In the genomic region with DNA sequence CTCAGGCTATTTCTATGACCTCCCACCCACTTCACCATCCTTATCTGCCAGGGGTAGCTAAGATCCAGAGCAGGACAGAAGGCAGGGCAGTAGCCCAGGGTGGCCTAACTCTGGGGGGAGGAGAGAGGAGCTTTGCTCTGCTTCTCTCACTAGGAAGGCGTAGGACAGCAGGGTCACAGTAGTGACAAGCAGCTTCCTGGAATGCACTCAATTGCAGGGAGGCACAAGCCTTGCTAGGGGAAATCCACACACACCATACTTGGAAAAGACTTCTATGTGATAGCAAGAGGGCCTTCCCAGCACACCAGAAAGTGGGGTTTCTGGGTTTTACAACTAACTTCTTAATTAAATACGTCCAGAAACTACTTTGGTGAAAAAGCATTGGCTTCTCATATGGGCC, we compare ENCODE assay signal across 12 mouse cellular contexts. TPM values are rescaled to one million over a fixed set of nuclear protein-coding genes. Genes with fewer than 3 reads are reported as not detected.
A peak's percentile ranks its signal among the peaks of the same experiment; 100 is the strongest.
DNase-seq lines count a peak whose midpoint lies in the region; ATAC-seq and TF ChIP-seq lines count a peak whose summit lies in the region.
"Had no signal": no experiment of that assay in that cellular context is flagged by ENCODE, and none has a peak within 500 bp of the region (broad histone marks: within the 10 kb centered on the region; RNA-seq: fewer than 3 reads in every experiment).

No protein-coding gene starts in this region.

- no peak overlapping the region for H3K4me2 ChIP-seq in kidney, postnatal 0 days (ENCODE audit: low read length)
- no peak overlapping the region for H3K4me2 ChIP-seq in neural tube, embryonic 15.5 days
- 0 out of 2 replicates have a peak overlapping the region, but pooled peaks have one; percentile 6 for H3K4me2 ChIP-seq in heart, embryonic 15.5 days
- peak overlapping the region; percentile 41 for H3K4me2 ChIP-seq in liver, postnatal 0 days (ENCODE audit: low read depth, low read length)
- H3K4me2 ChIP-seq: embryonic facial prominence, embryonic 12.5 days had no signal

- no peak for ATAC-seq in kidney, postnatal 0 days (replicated peaks; ENCODE audit: low FRiP score, low read depth)
- no peak for ATAC-seq in neural tube, embryonic 15.5 days (ENCODE audit: low FRiP score)
- 0 out of 2 replicates have a peak, but pooled peaks have one; percentile 23 for ATAC-seq in heart, embryonic 15.5 days (replicated peaks; ENCODE audit: insufficient number of reproducible peaks, insufficient read depth, low FRiP score, low read depth)
- peak; percentile 16; the same call in 1 of the 2 replicates for ATAC-seq in liver, postnatal 0 days
- ATAC-seq: forebrain, postnatal 0 days had no signal

- no peak overlapping the region for H3K4me3 ChIP-seq in kidney, postnatal 0 days (replicated peaks; ENCODE audit: low read depth, low read length)
- H3K4me3 ChIP-seq in kidney, adult 2 months (ENCODE audit: insufficient read depth, low read depth, low read length), result no peak overlapping the region
- no peak overlapping the region for H3K4me3 ChIP-seq in neural tube, embryonic 15.5 days (replicated peaks)
- H3K4me3 ChIP-seq in heart, embryonic 15.5 days, result no peak overlapping the region
- no peak overlapping the region for H3K4me3 ChIP-seq in liver, postnatal 0 days (ENCODE audit: low read depth, low read length)
- H3K4me3 ChIP-seq: embryonic facial prominence, embryonic 12.5 days; midbrain, embryonic 10.5 days had no signal

- no peaks in the 10 kb centered on the region for H3K36me3 ChIP-seq in kidney, postnatal 0 days (ENCODE audit: insufficient read depth, low read length)
- no peaks in the 10 kb centered on the region for H3K36me3 ChIP-seq in kidney, adult 2 months (ENCODE audit: control insufficient read depth, insufficient read depth, low read length)
- no peaks in the 10 kb centered on the region for H3K36me3 ChIP-seq in neural tube, embryonic 15.5 days
- H3K36me3 ChIP-seq in heart, embryonic 15.5 days, result no peaks in the 10 kb centered on the region
- H3K36me3 ChIP-seq in liver, postnatal 0 days (replicated peaks; ENCODE audit: insufficient read depth, low read length), result peaks cover 44% of the 10 kb centered on the region

- no peaks in the 10 kb centered on the region for H3K9me3 ChIP-seq in kidney, postnatal 0 days (replicated peaks; ENCODE audit: low read length)
- H3K9me3 ChIP-seq in neural tube, embryonic 15.5 days (replicated peaks), result no peaks in the 10 kb centered on the region
- H3K9me3 ChIP-seq in heart, embryonic 15.5 days (replicated peaks), result no peaks in the 10 kb centered on the region
- H3K9me3 ChIP-seq in liver, postnatal 0 days (ENCODE audit: low read length), result no peaks in the 10 kb centered on the region
- H3K9me3 ChIP-seq: embryonic facial prominence, embryonic 12.5 days had no signal

- no peak for TF ChIP-seq POLR2A in kidney, adult 2 months (IDR thresholded peaks at IDR 0.05; ENCODE audit: low read depth, low read length)

- WGBS in kidney, postnatal 0 days, result 41% methylated on average over 2 of the region's 2 CpGs
- WGBS in kidney, adult 2 months, result 64% methylated on average over 2 of the region's 2 CpGs
- 75% methylated on average over 2 of the region's 2 CpGs for WGBS in neural tube, embryonic 15.5 days
- WGBS in heart, embryonic 15.5 days, result 22% methylated on average over 2 of the region's 2 CpGs
- WGBS in liver, postnatal 0 days (ENCODE audit: insufficient replicate concordance), result 53% methylated on average over 2 of the region's 2 CpGs

- H3K4me1 ChIP-seq in kidney, postnatal 0 days (replicated peaks; ENCODE audit: insufficient read depth, low read length), result peaks cover 35% of the 10 kb centered on the region
- H3K4me1 ChIP-seq in kidney, adult 2 months (ENCODE audit: control insufficient read depth, insufficient read depth, low read length), result peaks cover 19% of the 10 kb centered on the region; the same call in 1 of the 2 replicates
- H3K4me1 ChIP-seq in neural tube, embryonic 15.5 days, result peaks cover 46% of the 10 kb centered on the region
- peaks cover 62% of the 10 kb centered on the region for H3K4me1 ChIP-seq in heart, embryonic 15.5 days (replicated peaks)
- peaks cover 48% of the 10 kb centered on the region for H3K4me1 ChIP-seq in liver, postnatal 0 days (ENCODE audit: insufficient read depth)

- peak; percentile 67 for DNase-seq in kidney, postnatal 0 days (ENCODE audit: low spot score)
- no peak for DNase-seq in kidney, adult 2 months
- DNase-seq in neural tube, embryonic 10.5 days (ENCODE audit: extremely low spot score, low spot score), result peak; percentile 12
- DNase-seq in liver, postnatal 0 days, result no peak
- no peak for DNase-seq in right cerebral cortex, postnatal 10 days (ENCODE audit: low spot score in 2 of 2)
- DNase-seq in urinary bladder, adult 2 months (ENCODE audit: low spot score), result no peak
- DNase-seq: cerebellum, adult 8-10 months; forebrain, postnatal 0 days had no signal

- no peak for TF ChIP-seq CTCF in kidney, postnatal 0 days (IDR thresholded peaks at IDR 0.05; ENCODE audit: low read depth)
- TF ChIP-seq CTCF in kidney, adult 2 months (conservative IDR thresholded peaks at IDR 0.05; ENCODE audit: insufficient read depth, insufficient read length, low read depth, low read length), result no peak
- no peak for TF ChIP-seq CTCF in liver, postnatal 0 days (IDR thresholded peaks at IDR 0.05; ENCODE audit: low read depth)

- H3K27ac ChIP-seq in kidney, postnatal 0 days, result no peak overlapping the region
- no peak overlapping the region for H3K27ac ChIP-seq in kidney, adult 2 months (ENCODE audit: insufficient read depth, low read depth, low read length)
- H3K27ac ChIP-seq in neural tube, embryonic 15.5 days (replicated peaks), result no peak overlapping the region
- H3K27ac ChIP-seq in heart, embryonic 15.5 days, result peak overlapping the region; percentile 59
- peak overlapping the region; percentile 20; the same call in 1 of the 2 replicates for H3K27ac ChIP-seq in liver, postnatal 0 days (ENCODE audit: low read depth)
- H3K27ac ChIP-seq: embryonic facial prominence, embryonic 12.5 days; midbrain, embryonic 10.5 days had no signal

- H3K9ac ChIP-seq in kidney, postnatal 0 days (ENCODE audit: low read depth, low read length), result no peak overlapping the region
- no peak overlapping the region for H3K9ac ChIP-seq in neural tube, embryonic 15.5 days (replicated peaks)
- H3K9ac ChIP-seq in heart, embryonic 15.5 days, result peak overlapping the region; percentile 23; the same call in 1 of the 2 replicates
- H3K9ac ChIP-seq in liver, postnatal 0 days (replicated peaks), result 0 out of 2 replicates have a peak overlapping the region, but pooled peaks have one; percentile 21
- H3K9ac ChIP-seq: embryonic facial prominence, embryonic 12.5 days; forebrain, postnatal 0 days had no signal

- no peak for TF ChIP-seq EP300 in liver, postnatal 0 days (IDR thresholded peaks at IDR 0.05; ENCODE audit: low read depth)

- H3K27me3 ChIP-seq in kidney, postnatal 0 days (ENCODE audit: insufficient read depth, low read length), result no peaks in the 10 kb centered on the region
- no peaks in the 10 kb centered on the region for H3K27me3 ChIP-seq in kidney, adult 2 months (replicated peaks; ENCODE audit: control insufficient read depth, insufficient read depth, low read length)
- H3K27me3 ChIP-seq in neural tube, embryonic 15.5 days (replicated peaks), result no peaks in the 10 kb centered on the region
- H3K27me3 ChIP-seq in heart, embryonic 15.5 days, result no peaks in the 10 kb centered on the region
- H3K27me3 ChIP-seq in liver, postnatal 0 days (ENCODE audit: insufficient read depth, low read length), result no peaks in the 10 kb centered on the region
- H3K27me3 ChIP-seq: embryonic facial prominence, embryonic 12.5 days had no signal

RNA-seq across cellular contexts. Expression of a gene that starts 12.5 kb away (rescaled TPM):
- polyA plus RNA-seq in kidney, postnatal 0 days (2015; fragmentation: Nextera tagmentation; extraction: Ambion mirVana), result 7.0 and 8.5 TPM in 2 replicates
- 10.4 and 10.5 TPM in 2 replicates for polyA plus RNA-seq in kidney, adult 2 months (2012; rRNA removed)
- polyA plus RNA-seq in neural tube, embryonic 15.5 days (2015; fragmentation: Nextera tagmentation; extraction: Ambion mirVana), result 5.2 and 5.7 TPM in 2 replicates
- polyA plus RNA-seq in heart, embryonic 15.5 days (2015; fragmentation: Nextera tagmentation; extraction: Ambion mirVana), result 3.4 and 4.3 TPM in 2 replicates
- 4.4 and 5.7 TPM in 2 replicates for polyA plus RNA-seq in liver, postnatal 0 days (2015; fragmentation: Nextera tagmentation; extraction: Ambion mirVana)
- 8.5 and 13.4 TPM in 2 replicates for polyA plus RNA-seq in urinary bladder, adult 2 months (2012; rRNA removed)

Comparison
In these comparisons a context has a peak if more than half of its experiments do, and no peak if none do; other contexts are left out.
1. DNase-seq: peak in kidney, postnatal 0 days (single experiment) and neural tube, embryonic 10.5 days (single experiment); none in kidney, adult 2 months (single experiment), liver, postnatal 0 days (single experiment), right cerebral cortex, postnatal 10 days (0 of 2) and urinary bladder, adult 2 months (single experiment).
2. ATAC-seq: peak in heart, embryonic 15.5 days (single experiment) and liver, postnatal 0 days (single experiment); none in kidney, postnatal 0 days (single experiment) and neural tube, embryonic 15.5 days (single experiment).
3. H3K27ac ChIP-seq: peak in heart, embryonic 15.5 days (single experiment) and liver, postnatal 0 days (single experiment); none in kidney, postnatal 0 days (single experiment), kidney, adult 2 months (single experiment) and neural tube, embryonic 15.5 days (single experiment).
4. H3K4me2 ChIP-seq: peak in heart, embryonic 15.5 days (single experiment) and liver, postnatal 0 days (single experiment); none in kidney, postnatal 0 days (single experiment) and neural tube, embryonic 15.5 days (single experiment).
5. H3K9ac ChIP-seq: peak in heart, embryonic 15.5 days (single experiment) and liver, postnatal 0 days (single experiment); none in kidney, postnatal 0 days (single experiment) and neural tube, embryonic 15.5 days (single experiment).